Mouse (Mus musculus): Measurements from ENCODE around the gene Smpd4. TPM values are rescaled to one million over a fixed set of nuclear protein-coding genes. Genes with fewer than 3 reads are reported as not detected.

The Smpd4 gene
- polyA plus RNA-seq, 1 experiment from 2014 or later = 17.4 TPM

Other genes with a start within 250 kb of the Smpd4 start
- gene Snap29, start 213.4 kb upstream of the Smpd4 start, polyA plus RNA-seq (2015; fragmentation: Nextera tagmentation; extraction: Ambion mirVana) = 14.1 and 14.8 TPM in 2 replicates
- gene Pi4ka, start 213.0 kb upstream of the Smpd4 start, polyA plus RNA-seq (2015; fragmentation: Nextera tagmentation; extraction: Ambion mirVana) = 29.0 and 31.3 TPM in 2 replicates
- gene Crkl, start 167.4 kb upstream of the Smpd4 start, polyA plus RNA-seq (2015; fragmentation: Nextera tagmentation; extraction: Ambion mirVana) = 59.8 and 68.0 TPM in 2 replicates
- 0.40 and 0.42 TPM in 2 replicates for gene Aifm3, start 129.7 kb upstream of the Smpd4 start, polyA plus RNA-seq (2015; fragmentation: Nextera tagmentation; extraction: Ambion mirVana)
- 30.9 and 36.4 TPM in 2 replicates for gene Lztr1, start 110.7 kb upstream of the Smpd4 start, polyA plus RNA-seq (2015; fragmentation: Nextera tagmentation; extraction: Ambion mirVana)
- gene Thap7, start 88.2 kb upstream of the Smpd4 start, polyA plus RNA-seq (2015; fragmentation: Nextera tagmentation; extraction: Ambion mirVana) = 79.7 and 81.0 TPM in 2 replicates
- 0.20 and 0.36 TPM in 2 replicates for gene Lrrc74b, start 58.1 kb upstream of the Smpd4 start, polyA plus RNA-seq (2015; fragmentation: Nextera tagmentation; extraction: Ambion mirVana)
- gene P2rx6, start 57.5 kb upstream of the Smpd4 start, polyA plus RNA-seq (2015; fragmentation: Nextera tagmentation; extraction: Ambion mirVana) = 1.4 and 2.0 TPM in 2 replicates
- 1.5 and 2.1 TPM in 2 replicates for gene Slc7a4, start 36.1 kb upstream of the Smpd4 start, polyA plus RNA-seq (2015; fragmentation: Nextera tagmentation; extraction: Ambion mirVana)
- 0.98 and 1.1 TPM in 2 replicates for gene Ccdc74a, start 27.1 kb downstream of the Smpd4 start, polyA plus RNA-seq (2015; fragmentation: Nextera tagmentation; extraction: Ambion mirVana)
- gene Med15, start 113.5 kb downstream of the Smpd4 start, polyA plus RNA-seq (2015; fragmentation: Nextera tagmentation; extraction: Ambion mirVana) = 31.6 and 36.9 TPM in 2 replicates
- gene Klhl22, start 140.3 kb downstream of the Smpd4 start, polyA plus RNA-seq (2015; fragmentation: Nextera tagmentation; extraction: Ambion mirVana) = 27.6 and 30.2 TPM in 2 replicates
- 3.6 and 4.3 TPM in 2 replicates for gene Scarf2, start 177.9 kb downstream of the Smpd4 start, polyA plus RNA-seq (2015; fragmentation: Nextera tagmentation; extraction: Ambion mirVana)
- not detected in 2 replicates for gene B830017H08Rik, start 213.8 kb downstream of the Smpd4 start, polyA plus RNA-seq (2015; fragmentation: Nextera tagmentation; extraction: Ambion mirVana)
- gene Car15, start 219.0 kb downstream of the Smpd4 start, polyA plus RNA-seq (2015; fragmentation: Nextera tagmentation; extraction: Ambion mirVana) = 0.83 and 1.3 TPM in 2 replicates

All from thymus, postnatal 0 days (tissue).